Comparison of ENCODE assay signal across 9 mouse cellular contexts in the genomic region with DNA sequence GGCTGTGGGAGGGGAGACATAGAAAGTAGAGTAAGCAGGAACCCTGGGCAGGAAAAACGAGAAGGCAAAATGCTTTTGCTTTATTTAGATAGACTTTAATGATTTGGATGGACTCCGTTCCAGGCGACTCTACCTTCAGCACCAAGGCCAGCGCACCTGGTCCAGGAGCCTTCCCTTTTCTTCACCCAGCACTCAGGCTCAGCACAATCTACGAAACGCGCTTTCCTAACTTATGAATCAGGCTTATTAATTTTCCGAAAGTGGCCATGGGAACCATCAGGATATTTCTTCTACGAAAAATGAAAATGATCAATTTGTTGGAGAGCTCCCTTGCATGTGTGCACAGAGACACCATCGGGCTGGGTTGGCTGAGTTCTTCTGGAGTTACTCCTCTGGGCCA. TPM values are rescaled to one million over a fixed set of nuclear protein-coding genes. Genes with fewer than 3 reads are reported as not detected.
DNase-seq lines count a peak whose midpoint lies in the region; ATAC-seq and TF ChIP-seq lines count a peak whose summit lies in the region.
"Had no signal": no experiment of that assay in that cellular context is flagged by ENCODE, and none has a peak within 500 bp of the region (broad histone marks: within the 10 kb centered on the region; RNA-seq: fewer than 3 reads in every experiment).

No protein-coding gene starts in this region.

- no peak overlapping the region for H3K4me3 ChIP-seq in hindbrain, embryonic 14.5 days (replicated peaks; ENCODE audit: low read length)
- no peak overlapping the region for H3K4me3 ChIP-seq in hindbrain, embryonic 12.5 days
- no peak overlapping the region for H3K4me3 ChIP-seq in embryonic facial prominence, embryonic 10.5 days
- no peak overlapping the region for H3K4me3 ChIP-seq in liver, postnatal 0 days (ENCODE audit: low read depth, low read length)
- H3K4me3 ChIP-seq: limb, embryonic 12.5 days had no signal

- DNase-seq in hindbrain, embryonic 14.5 days (ENCODE audit: low spot score) = peak; percentile 67
- DNase-seq in NIH3T3 (ENCODE audit: low read depth) = peak; percentile 76
- peak; percentile 84 for DNase-seq in embryonic facial prominence, embryonic 10.5 days (ENCODE audit: low spot score)
- peak; percentile 69 for DNase-seq in liver, postnatal 0 days
- DNase-seq in layer of hippocampus, adult 9-10 months (ENCODE audit: low spot score) = no peak
- no peak for DNase-seq in cerebellum, postnatal 14 days
- DNase-seq in natural killer cell, adult 2 months (ENCODE audit: low spot score in 2 of 2) = no peak

- TF ChIP-seq CTCF in liver, postnatal 0 days (IDR thresholded peaks at IDR 0.05; ENCODE audit: low read depth) = no peak

- no peak overlapping the region for H3K9ac ChIP-seq in hindbrain, embryonic 14.5 days
- no peak overlapping the region for H3K9ac ChIP-seq in hindbrain, embryonic 12.5 days
- no peak overlapping the region for H3K9ac ChIP-seq in liver, postnatal 0 days (replicated peaks)
- H3K9ac ChIP-seq: limb, embryonic 12.5 days had no signal

- TF ChIP-seq EP300 in liver, postnatal 0 days (IDR thresholded peaks at IDR 0.05; ENCODE audit: low read depth) = no peak

- no peak for ATAC-seq in hindbrain, embryonic 14.5 days (ENCODE audit: low FRiP score)
- ATAC-seq in hindbrain, embryonic 12.5 days (ENCODE audit: low FRiP score) = no peak
- no peak for ATAC-seq in liver, postnatal 0 days

- H3K36me3 ChIP-seq in hindbrain, embryonic 14.5 days (replicated peaks; ENCODE audit: control insufficient read depth, insufficient read depth) = no peaks in the 10 kb centered on the region
- no peaks in the 10 kb centered on the region for H3K36me3 ChIP-seq in hindbrain, embryonic 12.5 days
- no peaks in the 10 kb centered on the region for H3K36me3 ChIP-seq in embryonic facial prominence, embryonic 10.5 days (replicated peaks)
- no peaks in the 10 kb centered on the region for H3K36me3 ChIP-seq in liver, postnatal 0 days (replicated peaks; ENCODE audit: insufficient read depth, low read length)
- H3K36me3 ChIP-seq: limb, embryonic 12.5 days had no signal

- H3K4me2 ChIP-seq in hindbrain, embryonic 14.5 days (replicated peaks) = no peak overlapping the region
- no peak overlapping the region for H3K4me2 ChIP-seq in hindbrain, embryonic 12.5 days (replicated peaks)
- no peak overlapping the region for H3K4me2 ChIP-seq in liver, postnatal 0 days (ENCODE audit: low read depth, low read length)
- H3K4me2 ChIP-seq: limb, embryonic 12.5 days had no signal

- 7% methylated on average over 10 of the region's 10 CpGs for WGBS in hindbrain, embryonic 14.5 days
- 6% methylated on average over 10 of the region's 10 CpGs for WGBS in hindbrain, embryonic 12.5 days
- WGBS in embryonic facial prominence, embryonic 10.5 days = 6% methylated on average over 10 of the region's 10 CpGs
- 8% methylated on average over 10 of the region's 10 CpGs for WGBS in liver, postnatal 0 days (ENCODE audit: insufficient replicate concordance)

- H3K4me1 ChIP-seq in hindbrain, embryonic 14.5 days (replicated peaks; ENCODE audit: control insufficient read depth, insufficient read depth, low read length) = peaks cover 7% of the 10 kb centered on the region; the same call in 1 of the 2 replicates
- H3K4me1 ChIP-seq in hindbrain, embryonic 12.5 days = peaks cover 27% of the 10 kb centered on the region
- peaks cover 17% of the 10 kb centered on the region for H3K4me1 ChIP-seq in embryonic facial prominence, embryonic 10.5 days
- H3K4me1 ChIP-seq in liver, postnatal 0 days (ENCODE audit: insufficient read depth) = no peaks in the 10 kb centered on the region

- no peaks in the 10 kb centered on the region for H3K9me3 ChIP-seq in hindbrain, embryonic 14.5 days (ENCODE audit: control insufficient read depth, low read length)
- H3K9me3 ChIP-seq in hindbrain, embryonic 12.5 days (replicated peaks) = no peaks in the 10 kb centered on the region
- no peaks in the 10 kb centered on the region for H3K9me3 ChIP-seq in embryonic facial prominence, embryonic 10.5 days
- no peaks in the 10 kb centered on the region for H3K9me3 ChIP-seq in liver, postnatal 0 days (ENCODE audit: low read length)
- H3K9me3 ChIP-seq: limb, embryonic 12.5 days had no signal

- H3K27me3 ChIP-seq in hindbrain, embryonic 14.5 days (ENCODE audit: control insufficient read depth, insufficient read depth, low read length) = peaks cover 97% of the 10 kb centered on the region
- peaks cover 93% of the 10 kb centered on the region for H3K27me3 ChIP-seq in hindbrain, embryonic 12.5 days
- H3K27me3 ChIP-seq in embryonic facial prominence, embryonic 10.5 days (replicated peaks; ENCODE audit: low read depth, poor library complexity, severe bottlenecking) = peaks cover 94% of the 10 kb centered on the region
- H3K27me3 ChIP-seq in liver, postnatal 0 days (ENCODE audit: insufficient read depth, low read length) = peaks cover 42% of the 10 kb centered on the region

- H3K27ac ChIP-seq in hindbrain, embryonic 14.5 days = no peak overlapping the region
- H3K27ac ChIP-seq in hindbrain, embryonic 12.5 days = no peak overlapping the region
- no peak overlapping the region for H3K27ac ChIP-seq in embryonic facial prominence, embryonic 10.5 days (replicated peaks)
- H3K27ac ChIP-seq in liver, postnatal 0 days (ENCODE audit: low read depth) = no peak overlapping the region
- H3K27ac ChIP-seq: limb, embryonic 12.5 days had no signal

RNA-seq across cellular contexts. Expression of gene Ptf1a, which starts 16.4 kb away (rescaled TPM):
- 0.51 and 0.77 TPM in 2 replicates for polyA plus RNA-seq in hindbrain, embryonic 14.5 days (2014; fragmentation: Nextera tagmentation; extraction: Ambion mirVana)
- 6.3 and 7.1 TPM in 2 replicates for polyA plus RNA-seq in hindbrain, embryonic 12.5 days (2016; fragmentation: Nextera tagmentation; extraction: Ambion mirVana)
- 0.41 and 1.1 TPM in 2 replicates for polyA plus RNA-seq in embryonic facial prominence, embryonic 10.5 days (2016; fragmentation: Nextera tagmentation; extraction: Ambion mirVana)
- not detected in 2 replicates for polyA plus RNA-seq in liver, postnatal 0 days (2015; fragmentation: Nextera tagmentation; extraction: Ambion mirVana)
- polyA plus RNA-seq: limb, embryonic 12.5 days had no signal

RNA-seq across cellular contexts. Expression of gene Msrb2, which starts 57.8 kb away (rescaled TPM):
- 9.7 and 9.8 TPM in 2 replicates for polyA plus RNA-seq in hindbrain, embryonic 14.5 days (2014; fragmentation: Nextera tagmentation; extraction: Ambion mirVana)
- polyA plus RNA-seq in hindbrain, embryonic 12.5 days (2016; fragmentation: Nextera tagmentation; extraction: Ambion mirVana) = 14.8 and 15.6 TPM in 2 replicates
- 20.8 and 22.9 TPM in 2 replicates for polyA plus RNA-seq in embryonic facial prominence, embryonic 10.5 days (2016; fragmentation: Nextera tagmentation; extraction: Ambion mirVana)
- 9.9 and 10.2 TPM in 2 replicates for polyA plus RNA-seq in liver, postnatal 0 days (2015; fragmentation: Nextera tagmentation; extraction: Ambion mirVana)

Comparison
In these comparisons a context has a peak if more than half of its experiments do, and no peak if none do; other contexts are left out.
1. DNase-seq: peak in hindbrain, embryonic 14.5 days (single experiment), NIH3T3 (single experiment), embryonic facial prominence, embryonic 10.5 days (single experiment) and liver, postnatal 0 days (single experiment); none in layer of hippocampus, adult 9-10 months (single experiment), cerebellum, postnatal 14 days (0 of 2) and natural killer cell, adult 2 months (0 of 2).